ENCODE assay signal across 37 mouse cellular contexts in the genomic region with DNA sequence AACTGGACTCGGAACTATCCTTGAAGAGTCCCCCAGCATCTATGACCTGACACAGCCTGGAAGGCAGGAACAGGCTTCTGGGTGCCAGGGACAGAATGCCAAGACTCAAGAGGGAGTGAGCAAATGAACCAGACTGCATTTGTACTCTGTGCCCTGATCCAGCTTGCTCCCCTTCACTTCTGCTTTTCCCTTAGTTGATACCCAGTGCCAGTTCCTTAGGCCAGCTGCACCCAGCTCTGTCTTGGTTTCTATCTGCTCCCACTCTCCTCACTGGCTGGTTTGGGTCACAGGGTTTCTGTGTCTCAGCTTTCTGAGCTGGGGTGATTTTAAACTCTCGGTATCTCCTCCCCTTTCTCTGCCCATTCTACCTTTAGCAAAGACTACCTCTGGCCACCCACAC. TPM values are rescaled to one million over a fixed set of nuclear protein-coding genes. Genes with fewer than 3 reads are reported as not detected.
"Had no signal": no experiment of that assay in that cellular context is flagged by ENCODE, and none has a peak within 500 bp of the region (broad histone marks: within the 10 kb centered on the region; RNA-seq: fewer than 3 reads in every experiment).

No protein-coding gene starts in this region.

- H3K27ac ChIP-seq: gastrocnemius, adult 2 months; heart, adult 2 months; heart, embryonic 13.5 days; heart, embryonic 15.5 days; hindbrain, embryonic 10.5 days; hindbrain, embryonic 12.5 days; hindbrain, embryonic 14.5 days; layer of hippocampus, adult 2 months; left cerebral cortex, adult 2 months; limb, embryonic 10.5 days; limb, embryonic 12.5 days; liver, embryonic 13.5 days had no signal

- H3K4me2 ChIP-seq: heart, embryonic 11.5 days; heart, embryonic 13.5 days; heart, embryonic 15.5 days; hindbrain, embryonic 12.5 days; hindbrain, embryonic 14.5 days; limb, embryonic 12.5 days; liver, embryonic 11.5 days; liver, embryonic 13.5 days had no signal

- H3K4me3 ChIP-seq: gastrocnemius, adult 2 months; heart, adult 2 months; heart, embryonic 13.5 days; heart, embryonic 15.5 days; hindbrain, embryonic 10.5 days; hindbrain, embryonic 12.5 days; layer of hippocampus, adult 2 months; left cerebral cortex, adult 2 months; limb, embryonic 10.5 days; limb, embryonic 12.5 days; liver, embryonic 13.5 days had no signal

- H3K4me1 ChIP-seq: heart, embryonic 13.5 days; heart, embryonic 15.5 days; hindbrain, embryonic 10.5 days; hindbrain, embryonic 12.5 days; limb, embryonic 10.5 days; limb, embryonic 12.5 days; liver, embryonic 13.5 days had no signal

- H3K27me3 ChIP-seq: heart, embryonic 15.5 days; hindbrain, embryonic 12.5 days; limb, embryonic 12.5 days; liver, embryonic 13.5 days had no signal

- ATAC-seq: hindbrain, embryonic 16.5 days; inflammation-experienced regulatory T-cells, adult 6 months; intestine, embryonic 16.5 days had no signal

- H3K9me3 ChIP-seq: heart, embryonic 13.5 days; heart, embryonic 15.5 days; hindbrain, embryonic 10.5 days; hindbrain, embryonic 12.5 days; limb, embryonic 10.5 days; limb, embryonic 12.5 days; liver, embryonic 13.5 days had no signal

- H3K36me3 ChIP-seq: heart, embryonic 13.5 days; heart, embryonic 15.5 days; hindbrain, embryonic 10.5 days; hindbrain, embryonic 12.5 days; limb, embryonic 10.5 days; limb, embryonic 12.5 days; liver, embryonic 13.5 days had no signal

- DNase-seq: gastrocnemius, adult 2 months; gastrocnemius, postnatal 10 days; gastrocnemius, postnatal 25 days; heart, adult 11 months; heart, adult 2 months; heart, postnatal 14 days; heart, postnatal 36 days; kidney, adult 18-20 months; kidney, adult 8-10 months; kidney, postnatal 10 days; kidney, postnatal 25 days; kidney, postnatal 4 days; liver; liver, embryonic 13.5 days had no signal

- H3K9ac ChIP-seq: heart, embryonic 13.5 days; heart, embryonic 15.5 days; hindbrain, embryonic 12.5 days; hindbrain, embryonic 14.5 days; limb, embryonic 12.5 days; liver, embryonic 13.5 days had no signal

RNA-seq across cellular contexts. Expression of a gene that starts 7.7 kb away (rescaled TPM):
- total RNA-seq: gastrocnemius, adult 2 months; gastrocnemius, postnatal 10 days; gastrocnemius, postnatal 25 days; gastrocnemius, postnatal 4 days; heart, adult 2 months; heart, postnatal 14 days; heart, postnatal 36 days; left cerebral cortex, adult 2 months; left cerebral cortex, postnatal 14 days; left cerebral cortex, postnatal 36 days had no signal
- polyA plus RNA-seq: frontal cortex, adult 2 months; heart, adult 2 months; heart, embryonic 11.5 days; heart, embryonic 13.5 days; heart, embryonic 15.5 days; heart, postnatal 0 days; hindbrain, embryonic 10.5 days; hindbrain, embryonic 12.5 days; hindbrain, embryonic 14.5 days; hindbrain, embryonic 16.5 days; inflammation-experienced regulatory T-cells, adult 6 months; kidney, embryonic 14.5 days; kidney, embryonic 16.5 days; limb, embryonic 10.5 days; limb, embryonic 12.5 days; limb, embryonic 14.5 days; liver, embryonic 11.5 days; liver, embryonic 13.5 days had no signal

RNA-seq across cellular contexts. Expression of a gene that starts 31.4 kb away (rescaled TPM):
- total RNA-seq: layer of hippocampus, adult 2 months; layer of hippocampus, postnatal 25 days had no signal
- polyA plus RNA-seq: frontal cortex, adult 2 months; hindbrain, embryonic 10.5 days; hindbrain, embryonic 14.5 days; hindbrain, embryonic 16.5 days; limb, embryonic 10.5 days had no signal
